Mouse (Mus musculus) liver, embryonic 15.5 days (tissue): ENCODE data around the gene Taar2. TPM values are rescaled to one million over a fixed set of nuclear protein-coding genes. Genes with fewer than 3 reads are reported as not detected.

Source experiments
- ATAC-seq: fragments of 200-750 bp; cut with Nextera tagmentation; 2 replicates; pipeline ENCODE4 v1.8.0; 2017; ENCODE audit warnings: moderate number of reproducible peaks, mild to moderate bottlenecking, moderate library complexity; ENCODE audit not compliant: insufficient read depth
- H3K27ac ChIP-seq: fragments of 300-500 bp; sonication (generic); replicated peaks from 2 replicates; pipeline ENCODE4 v1.5.1; 2015; ENCODE audit warnings: mild to moderate bottlenecking, inconsistent platforms
- H3K27me3 ChIP-seq: fragments of 300-500 bp; sonication (generic); 2 replicates; pipeline ENCODE4 v1.6.1; 2015; ENCODE audit warnings: mild to moderate bottlenecking, inconsistent platforms
- H3K36me3 ChIP-seq: fragments of 300-500 bp; sonication (generic); replicated peaks from 2 replicates; pipeline ENCODE4 v1.6.1; 2015; ENCODE audit warnings: moderate library complexity, mild to moderate bottlenecking, inconsistent platforms
- H3K4me1 ChIP-seq: fragments of 300-500 bp; sonication (generic); replicated peaks from 2 replicates; pipeline ENCODE4 v1.6.1; 2015; ENCODE audit warnings: inconsistent platforms
- H3K4me2 ChIP-seq: fragments of 300-500 bp; sonication (generic); 2 replicates; pipeline ENCODE4 v1.6.1; 2015; ENCODE audit warnings: moderate library complexity, mild to moderate bottlenecking, inconsistent platforms
- H3K4me3 ChIP-seq: fragments of 300-500 bp; sonication (generic); replicated peaks from 2 replicates; pipeline ENCODE4 v1.5.1; 2015; ENCODE audit warnings: mild to moderate bottlenecking, inconsistent platforms
- H3K9ac ChIP-seq: fragments of 300-500 bp; sonication (generic); 2 replicates; pipeline ENCODE4 v1.6.1; 2015; ENCODE audit warnings: moderate library complexity, mild to moderate bottlenecking, inconsistent platforms
- H3K9me3 ChIP-seq: fragments of 300-500 bp; sonication (generic); replicated peaks from 2 replicates; pipeline ENCODE4 v1.6.1; 2016; ENCODE audit warnings: inconsistent platforms
- WGBS: fragments of 180-500 bp; shearing (Covaris S2); methylation state at CpG from one replicate; pipeline ENCODE4 v1.1.7; 2015; ENCODE audit warnings: mixed read lengths; ENCODE audit not compliant: insufficient replicate concordance; 5-methylcytosine and 5-hydroxymethylcytosine counted together
- polyA plus RNA-seq: library from polyadenylated mRNA; unstranded; fragments of >200 nt; fragmentation: Nextera tagmentation; extraction: Ambion mirVana; gene quantifications from 2 replicates; pipeline ENCODE4 v1.2.1, GENCODE M21; 2015

The Taar2 gene
- polyA plus RNA-seq, 1 experiment from 2014 or later: not detected

DNA sequence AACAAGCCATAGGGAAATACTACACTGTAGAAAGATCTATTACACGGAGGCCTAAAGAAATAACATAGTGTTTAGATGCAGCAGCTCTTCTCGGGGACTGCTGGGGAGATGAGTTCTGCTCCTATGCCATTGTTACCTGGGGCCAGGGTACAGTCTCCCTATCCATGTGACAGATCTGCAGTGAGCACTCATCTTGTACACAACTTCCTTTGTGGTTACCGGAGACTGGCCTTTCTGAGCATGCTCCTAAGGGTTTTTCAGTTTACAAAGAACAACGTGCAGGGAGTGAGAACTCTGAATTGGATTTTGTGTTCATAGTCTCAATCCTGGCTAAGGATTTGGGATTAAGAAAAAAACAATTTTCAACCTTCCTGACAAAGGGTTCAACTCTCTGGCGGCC, 48.0 kb downstream of the Taar2 start:
- Histone ChIP-seq H3K4me2 (no peak overlapping the region), H3K27ac (no peak overlapping the region), H3K9ac (no peak overlapping the region), H3K36me3 (no peaks in the 10 kb centered on the region), H3K4me1 (no peaks in the 10 kb centered on the region), H3K9me3 (no peaks in the 10 kb centered on the region), H3K27me3 (no peaks in the 10 kb centered on the region), H3K4me3 (no peak overlapping the region)
- WGBS: 36% methylated on average over 5 of the region's 5 CpGs
- no peak for ATAC-seq

Other genes with a start within 250 kb of the Taar2 start
- 118 and 126 TPM in 2 replicates for gene Rps12, start 151.3 kb upstream of the Taar2 start, polyA plus RNA-seq
- gene Slc18b1, start 141.6 kb upstream of the Taar2 start, polyA plus RNA-seq: 1.4 and 1.7 TPM in 2 replicates
- gene Vnn3, start 87.1 kb upstream of the Taar2 start, polyA plus RNA-seq: 3.4 and 6.1 TPM in 2 replicates
- 2.1 and 2.3 TPM in 2 replicates for gene Vnn1, start 43.9 kb upstream of the Taar2 start, polyA plus RNA-seq
- gene Taar1, start 18.2 kb upstream of the Taar2 start, polyA plus RNA-seq: not detected in 2 replicates
- not detected in 2 replicates for gene Taar3, start 11.0 kb downstream of the Taar2 start, polyA plus RNA-seq
- not detected in 2 replicates for gene Taar4, start 21.9 kb downstream of the Taar2 start, polyA plus RNA-seq
- not detected in 2 replicates for gene Taar5, start 32.1 kb downstream of the Taar2 start, polyA plus RNA-seq
- not detected in 2 replicates for gene Taar6, start 47.1 kb downstream of the Taar2 start, polyA plus RNA-seq
- not detected in 2 replicates for gene Taar7a, start 54.9 kb downstream of the Taar2 start, polyA plus RNA-seq
- gene Taar7b, start 61.4 kb downstream of the Taar2 start, polyA plus RNA-seq: not detected in 2 replicates
- not detected in 2 replicates for gene Taar7d, start 88.7 kb downstream of the Taar2 start, polyA plus RNA-seq
- not detected in 2 replicates for gene Taar7e, start 99.0 kb downstream of the Taar2 start, polyA plus RNA-seq
- gene Taar7f, start 110.9 kb downstream of the Taar2 start, polyA plus RNA-seq: not detected in 2 replicates
- not detected in 2 replicates for gene Taar8a, start 137.9 kb downstream of the Taar2 start, polyA plus RNA-seq
- not detected in 2 replicates for gene Taar8b, start 153.7 kb downstream of the Taar2 start, polyA plus RNA-seq
- not detected in 2 replicates for gene Taar8c, start 163.3 kb downstream of the Taar2 start, polyA plus RNA-seq
- not detected in 2 replicates for gene Taar9, start 171.0 kb downstream of the Taar2 start, polyA plus RNA-seq
- gene Stx7, start 210.7 kb downstream of the Taar2 start, polyA plus RNA-seq: 23.4 and 30.1 TPM in 2 replicates